Mouse (Mus musculus): ENCODE data around the gene Prpf3.
"Not testable (repeated sequence)": the region's sequence is repeated elsewhere in the genome, so short reads cannot be mapped to it uniquely, and the experiment has no call there.

Gene Prpf3

GRCm38 (mm10) chr3:95881979-95882815, 26.5 kb upstream of the Prpf3 start, which contains the start of gene Ciart:
TSS of gene Ciart (minus strand) at chr3:95882251.
- in situ Hi-C loops (cut with MboI, MseI) = loop anchor here in 1 of 2 experiments (10.0 kb wide), 1 partner anchor 723 kb away; the partner anchor contains the start of gene Lix1l

- in situ Hi-C loops (cut with MboI, MseI) = no loop called here
Measured at GRCm38 (mm10) chr3:95879063-95879462, 23.4 kb upstream of the Prpf3 start.

GRCm38 (mm10) chr3:95872048-95872447, 16.4 kb upstream of the Prpf3 start:
- in situ Hi-C loops (cut with MboI, MseI) = no loop called here

- in situ Hi-C loops (cut with MboI, MseI) = no loop called here
Measured at GRCm38 (mm10) chr3:95871392-95871867, 15.7 kb upstream of the Prpf3 start, which contains the start of gene Mrps21. TSS of gene Mrps21 (minus strand) at chr3:95871519.

- in situ Hi-C loops (cut with MboI, MseI) = no loop called here
Measured at GRCm38 (mm10) chr3:95870976-95871375, 15.3 kb upstream of the Prpf3 start.

- in situ Hi-C loops (cut with MboI, MseI) = loop anchor here in 1 of 2 experiments (5.0 kb wide), 1 partner anchor 190 kb away; the partner anchor contains the start of gene Vps45
Measured at GRCm38 (mm10) chr3:95867408-95867807, 11.7 kb upstream of the Prpf3 start.

GRCm38 (mm10) chr3:95866071-95866470, 10.4 kb upstream of the Prpf3 start:
- in situ Hi-C loops (cut with MboI, MseI) = loop anchor here in 1 of 2 experiments (5.0 kb wide), 1 partner anchor 191 kb away; the partner anchor contains the start of gene Vps45

GRCm38 (mm10) chr3:95865571-95865970, 9.9 kb upstream of the Prpf3 start:
- in situ Hi-C loops (cut with MboI, MseI) = loop anchor here in 1 of 2 experiments (5.0 kb wide), 1 partner anchor 192 kb away; the partner anchor contains the start of gene Vps45

- in situ Hi-C loops (cut with MboI, MseI) = loop anchor here in 1 of 2 experiments (5.0 kb wide), 1 partner anchor 192 kb away; the partner anchor contains the start of gene Vps45
Measured at GRCm38 (mm10) chr3:95865050-95865449, 9.4 kb upstream of the Prpf3 start.

GRCm38 (mm10) chr3:95863578-95863977, 7.9 kb upstream of the Prpf3 start:
- in situ Hi-C loops (cut with MboI, MseI) = no loop called here

- in situ Hi-C loops (cut with MboI, MseI) = no loop called here
Measured at GRCm38 (mm10) chr3:95861796-95862195, 6.1 kb upstream of the Prpf3 start.

- in situ Hi-C loops (cut with MboI, MseI) = no loop called here
Measured at GRCm38 (mm10) chr3:95861216-95861615, 5.5 kb upstream of the Prpf3 start.

- in situ Hi-C loops (cut with MboI, MseI) = no loop called here
Measured at GRCm38 (mm10) chr3:95860323-95860722, 4.6 kb upstream of the Prpf3 start.

GRCm38 (mm10) chr3:95858278-95858677, 2.6 kb upstream of the Prpf3 start:
- in situ Hi-C loops (cut with MboI, MseI) = not testable (repeated sequence)

- in situ Hi-C loops (cut with MboI, MseI) = not testable (repeated sequence)
Measured at GRCm38 (mm10) chr3:95857050-95857449, 1.4 kb upstream of the Prpf3 start.

GRCm38 (mm10) chr3:95856115-95856514, 430 bp upstream of the Prpf3 start:
- in situ Hi-C loops (cut with MboI, MseI) = no loop called here

GRCm38 (mm10) chr3:95851317-95851716, 4.4 kb downstream of the Prpf3 start:
- in situ Hi-C loops (cut with MboI, MseI) = no loop called here

GRCm38 (mm10) chr3:95850611-95851010, 5.1 kb downstream of the Prpf3 start:
- in situ Hi-C loops (cut with MboI, MseI) = no loop called here

GRCm38 (mm10) chr3:95842503-95843214, 13.0 kb downstream of the Prpf3 start:
- in situ Hi-C loops (cut with MboI, MseI) = loop anchor here in 1 of 2 experiments (10.0 kb wide), 1 partner anchor 508 kb away; no protein-coding TSS in a partner anchor

GRCm38 (mm10) chr3:95839250-95839649, 16.4 kb downstream of the Prpf3 start:
- in situ Hi-C loops (cut with MboI, MseI) = loop anchor here in 1 of 2 experiments (5.0 to 10.0 kb wide), 2 partner anchors 62 to 504 kb away; no protein-coding TSS in a partner anchor

- in situ Hi-C loops (cut with MboI, MseI) = no loop called here
Measured at GRCm38 (mm10) chr3:95829053-95829452, 26.6 kb downstream of the Prpf3 start.

GRCm38 (mm10) chr3:95826275-95826674, 29.4 kb downstream of the Prpf3 start:
- in situ Hi-C loops (cut with MboI, MseI) = no loop called here
